Mouse (Mus musculus): ENCODE measurements around the gene Fam20a.

DNA sequence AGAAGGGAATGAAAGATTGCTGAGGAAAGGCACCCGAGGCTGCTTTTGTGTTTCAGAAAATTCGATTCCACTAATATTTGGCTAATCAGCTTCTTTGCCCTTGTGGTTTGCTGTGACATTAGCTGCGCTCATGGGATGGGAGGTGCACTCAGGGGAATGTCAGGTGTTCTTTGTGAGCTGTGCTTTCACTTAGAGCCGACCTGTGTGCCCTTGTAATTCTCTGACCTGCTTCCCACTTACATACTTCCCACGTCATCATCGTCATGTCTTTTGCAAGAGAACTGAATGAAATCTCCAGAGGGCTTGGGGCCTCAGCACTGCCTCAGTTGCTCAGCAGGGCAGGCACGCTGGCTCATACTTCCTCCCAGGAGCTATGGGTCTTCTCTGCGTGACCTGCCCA is 68.9 kb downstream of the Fam20a start:
- TF ChIP-seq CTCF (IDR thresholded peaks at IDR 0.05; ENCODE audit: insufficient read depth, low read depth, low read length) (no peak), POLR2A (IDR thresholded peaks at IDR 0.05; ENCODE audit: insufficient read depth, low read depth, low read length) (no peak)

All from olfactory bulb, adult 2 months (tissue).